Mouse (Mus musculus) layer of hippocampus, adult 6 months (tissue): ENCODE results near the gene Lin9. TPM values are rescaled to one million over a fixed set of nuclear protein-coding genes. Genes with fewer than 3 reads are reported as not detected.

Experiments used
- long read RNA-seq, 2 experiments: library from polyadenylated mRNA; unstranded; transcript quantifications; one replicate each; pipeline ENCODE4 v2.0.0; 2019 to 2020
- polyA plus RNA-seq: library from polyadenylated mRNA; unstranded; fragments of <200 nt; fragmentation: Nextera tagmentation; gene quantifications from 2 replicates; pipeline ENCODE4 v1.2.3, GENCODE M21; 2021

The Lin9 gene
- 1.2 and 1.6 TPM in 2 replicates for polyA plus RNA-seq
- long read RNA-seq, experiment 1, partial matches to known transcripts = 1 of 1 reads
- long read RNA-seq, experiment 1, other reads (novel, unspliced or antisense) = 0 of 1 reads
- long read RNA-seq, experiment 2, transcript Lin9-203 (15 exons, 3,160 nt) = major isoform, 17 of 23 reads
- long read RNA-seq, experiment 2, partial matches to known transcripts = 1 of 23 reads
- long read RNA-seq, experiment 2, other reads (novel, unspliced or antisense) = 5 of 23 reads

GRCm38 (mm10) chr1:180641137-180641517 lies at the start of gene Lin9:
TSS of gene Lin9 (plus strand) at chr1:180641150.

DNA sequence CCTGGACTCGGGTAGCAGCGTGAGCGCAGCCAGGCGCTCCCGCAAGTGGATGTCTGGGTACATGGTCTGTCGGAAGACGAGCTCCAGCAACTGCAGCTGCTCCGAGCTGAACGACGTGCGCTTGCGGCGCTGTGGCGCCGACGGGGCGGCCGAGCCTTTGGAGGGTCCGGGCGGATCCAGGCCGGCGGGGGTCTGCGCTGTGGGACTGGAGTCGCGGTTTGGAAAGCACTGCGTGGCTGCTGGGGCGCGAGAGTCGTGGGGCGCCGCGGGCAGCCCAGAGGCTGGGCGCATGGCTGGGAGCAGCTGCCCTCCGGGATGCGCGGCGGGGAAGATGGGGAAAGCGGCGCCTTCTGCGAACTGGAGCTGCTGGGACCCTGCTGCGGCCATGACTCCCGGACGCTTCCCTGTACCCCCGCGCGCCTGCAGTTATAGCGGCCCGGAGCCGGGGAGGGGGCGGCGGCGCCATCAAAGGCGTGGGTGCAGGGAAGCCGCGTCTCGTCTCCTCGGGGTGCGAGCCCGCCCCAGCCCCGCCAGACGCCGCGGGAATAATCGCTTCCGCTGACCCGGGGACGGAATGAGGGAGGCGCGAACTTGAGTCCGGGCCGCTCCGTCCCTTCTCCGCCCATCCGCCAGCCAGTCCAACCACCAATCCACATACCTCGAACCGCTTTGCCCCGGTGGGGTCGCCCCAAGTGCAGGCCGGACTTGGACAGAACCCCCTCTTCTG lies 55.8 kb downstream of the Lin9 start, which contains the start of gene Mixl1:
TSS of gene Mixl1 (minus strand) at position 409 of the 727 bp plus-strand sequence.

GRCm38 (mm10) chr1:180725704-180726179 lies 84.8 kb downstream of the Lin9 start, which contains the start of gene Acbd3:
TSS of gene Acbd3 (plus strand) at chr1:180726043.

Other genes with a start within 250 kb of the Lin9 start
- gene Stum, start 157.6 kb upstream of the Lin9 start, polyA plus RNA-seq = 114 and 147 TPM in 2 replicates
- gene Parp1, start 72.2 kb upstream of the Lin9 start, polyA plus RNA-seq = 47.3 and 47.9 TPM in 2 replicates
- gene Mixl1, start 55.9 kb downstream of the Lin9 start, polyA plus RNA-seq = 0.08 TPM in 1 of 2 replicates, not detected in the other
- 3.9 and 5.7 TPM in 2 replicates for gene Acbd3, start 84.9 kb downstream of the Lin9 start, polyA plus RNA-seq
- 347 and 349 TPM in 2 replicates for gene H3f3a, start 172.8 kb downstream of the Lin9 start, polyA plus RNA-seq
- 17.7 and 18.8 TPM in 2 replicates for gene Sde2, start 210.0 kb downstream of the Lin9 start, polyA plus RNA-seq